ENCODE assay signal across 16 mouse cellular contexts in genomic region chr4:98598546-98598971, GRCm38 (mm10).
A peak's percentile ranks its signal among the peaks of the same experiment; 100 is the strongest.
DNase-seq lines count a peak whose midpoint lies in the region; ATAC-seq lines count a peak whose summit lies in the region.
"Had no signal": no experiment of that assay in that cellular context is flagged by ENCODE, and none has a peak within 500 bp of the region (broad histone marks: within the 10 kb centered on the region; RNA-seq: fewer than 3 reads in every experiment).

No protein-coding gene starts in this region.

- no peaks in the 10 kb centered on the region for H3K27me3 ChIP-seq in forebrain, embryonic 13.5 days
- H3K27me3 ChIP-seq in forebrain, embryonic 11.5 days (ENCODE audit: control insufficient read depth, insufficient read depth, low read length), result no peaks in the 10 kb centered on the region
- H3K27me3 ChIP-seq in neural tube, embryonic 11.5 days (ENCODE audit: control insufficient read depth, insufficient read depth, low read length), result no peaks in the 10 kb centered on the region
- H3K27me3 ChIP-seq in limb, embryonic 13.5 days, result no peaks in the 10 kb centered on the region
- H3K27me3 ChIP-seq: heart, embryonic 15.5 days; liver, embryonic 13.5 days had no signal

- no peak overlapping the region for H3K9ac ChIP-seq in forebrain, embryonic 13.5 days
- no peak overlapping the region for H3K9ac ChIP-seq in forebrain, embryonic 11.5 days (ENCODE audit: low read length)
- no peak overlapping the region for H3K9ac ChIP-seq in neural tube, embryonic 11.5 days (ENCODE audit: low read length)
- no peak overlapping the region for H3K9ac ChIP-seq in limb, embryonic 13.5 days
- H3K9ac ChIP-seq: forebrain, postnatal 0 days; heart, embryonic 15.5 days; liver, embryonic 13.5 days had no signal

- H3K4me2 ChIP-seq in forebrain, embryonic 13.5 days, result no peak overlapping the region
- H3K4me2 ChIP-seq in forebrain, embryonic 11.5 days (ENCODE audit: low read depth, low read length, severe bottlenecking), result no peak overlapping the region
- H3K4me2 ChIP-seq in neural tube, embryonic 11.5 days (ENCODE audit: low read depth), result no peak overlapping the region
- H3K4me2 ChIP-seq in limb, embryonic 13.5 days (replicated peaks), result no peak overlapping the region
- H3K4me2 ChIP-seq: heart, embryonic 15.5 days; liver, embryonic 13.5 days had no signal

- ATAC-seq in forebrain, embryonic 13.5 days, result 0 out of 2 replicates have a peak, but pooled peaks have one; percentile 19
- ATAC-seq in forebrain, embryonic 11.5 days (replicated peaks; ENCODE audit: low FRiP score), result no peak
- ATAC-seq in neural tube, embryonic 11.5 days (ENCODE audit: insufficient read depth, low FRiP score, low TSS enrichment), result peak; percentile 74
- peak; percentile 87 for ATAC-seq in limb, embryonic 13.5 days (ENCODE audit: low FRiP score, low read depth)
- ATAC-seq: forebrain, postnatal 0 days; inflammation-experienced regulatory T-cells, adult 6 months had no signal

- H3K4me3 ChIP-seq in forebrain, embryonic 13.5 days, result no peak overlapping the region
- no peak overlapping the region for H3K4me3 ChIP-seq in forebrain, embryonic 11.5 days (ENCODE audit: low read depth, low read length)
- no peak overlapping the region for H3K4me3 ChIP-seq in neural tube, embryonic 11.5 days (ENCODE audit: low read depth, low read length)
- no peak overlapping the region for H3K4me3 ChIP-seq in limb, embryonic 13.5 days
- H3K4me3 ChIP-seq: heart, embryonic 15.5 days; liver, embryonic 13.5 days had no signal

- H3K36me3 ChIP-seq in forebrain, embryonic 13.5 days (ENCODE audit: poor library complexity, severe bottlenecking), result no peaks in the 10 kb centered on the region
- H3K36me3 ChIP-seq in forebrain, embryonic 11.5 days (ENCODE audit: control insufficient read depth, insufficient read depth, low read length), result no peaks in the 10 kb centered on the region
- no peaks in the 10 kb centered on the region for H3K36me3 ChIP-seq in neural tube, embryonic 11.5 days (ENCODE audit: control insufficient read depth, insufficient read depth, low read length)
- H3K36me3 ChIP-seq in limb, embryonic 13.5 days, result no peaks in the 10 kb centered on the region
- H3K36me3 ChIP-seq: heart, embryonic 15.5 days; liver, embryonic 13.5 days had no signal

- no peaks in the 10 kb centered on the region for H3K9me3 ChIP-seq in forebrain, embryonic 13.5 days (replicated peaks)
- no peaks in the 10 kb centered on the region for H3K9me3 ChIP-seq in forebrain, embryonic 11.5 days (ENCODE audit: control insufficient read depth, low read length)
- no peaks in the 10 kb centered on the region for H3K9me3 ChIP-seq in neural tube, embryonic 11.5 days (ENCODE audit: control insufficient read depth, low read length)
- no peaks in the 10 kb centered on the region for H3K9me3 ChIP-seq in limb, embryonic 13.5 days
- H3K9me3 ChIP-seq: heart, embryonic 15.5 days; liver, embryonic 13.5 days had no signal

- WGBS in forebrain, embryonic 13.5 days, result 74% methylated on average over 1 of the region's 1 CpGs
- 86% methylated on average over 1 of the region's 1 CpGs for WGBS in forebrain, embryonic 11.5 days
- 38% methylated on average over 1 of the region's 1 CpGs for WGBS in neural tube, embryonic 11.5 days
- WGBS in limb, embryonic 13.5 days, result 19% methylated on average over 1 of the region's 1 CpGs

- H3K27ac ChIP-seq in forebrain, embryonic 13.5 days, result no peak overlapping the region
- H3K27ac ChIP-seq in forebrain, embryonic 11.5 days (ENCODE audit: low read depth, low read length), result no peak overlapping the region
- H3K27ac ChIP-seq in neural tube, embryonic 11.5 days (ENCODE audit: low read depth, low read length), result no peak overlapping the region
- peak overlapping the region; percentile 48; the same call in 1 of the 2 replicates for H3K27ac ChIP-seq in limb, embryonic 13.5 days
- H3K27ac ChIP-seq: heart, embryonic 15.5 days; liver, embryonic 13.5 days had no signal

- H3K4me1 ChIP-seq in forebrain, embryonic 13.5 days, result peaks cover 21% of the 10 kb centered on the region
- H3K4me1 ChIP-seq in forebrain, embryonic 11.5 days (replicated peaks; ENCODE audit: control insufficient read depth, insufficient read depth, low read length), result no peaks in the 10 kb centered on the region
- H3K4me1 ChIP-seq in neural tube, embryonic 11.5 days (ENCODE audit: control insufficient read depth, insufficient read depth, low read length), result no peaks in the 10 kb centered on the region; the same call in 1 of the 2 replicates
- H3K4me1 ChIP-seq in limb, embryonic 13.5 days, result peaks cover 48% of the 10 kb centered on the region
- H3K4me1 ChIP-seq: liver, embryonic 13.5 days had no signal

- no peak for DNase-seq in forebrain, embryonic 11.5 days (ENCODE audit: low spot score)
- peak; percentile 32 for DNase-seq in neural tube, embryonic 11.5 days (ENCODE audit: low spot score)
- no peak for DNase-seq in neural tube, embryonic 10.5 days (ENCODE audit: extremely low spot score, low spot score)
- peak; percentile 49 for DNase-seq in skeletal muscle tissue, adult 2 months (ENCODE audit: low read depth, low spot score)
- no peak for DNase-seq in left cerebral cortex, postnatal 36 days (ENCODE audit: low spot score in 2 of 2)
- DNase-seq in left cerebral cortex, postnatal 4 days, result no peak
- DNase-seq: adrenal gland, postnatal 14 days; forebrain, postnatal 0 days; kidney, postnatal 14 days; liver, embryonic 13.5 days; lung, postnatal 14 days; spleen, adult 18-20 months had no signal

- intact Hi-C loops in left cerebral cortex, postnatal 36 days (cut with DNase I), result no loop called here
- intact Hi-C loops in left cerebral cortex, postnatal 4 days (cut with DNase I), result no loop called here

Comparison
In these comparisons a context has a peak if more than half of its experiments do, and no peak if none do; other contexts are left out.
1. DNase-seq: peak in neural tube, embryonic 11.5 days (single experiment) and skeletal muscle tissue, adult 2 months (single experiment); none in forebrain, embryonic 11.5 days (single experiment), neural tube, embryonic 10.5 days (single experiment), left cerebral cortex, postnatal 36 days (0 of 2) and left cerebral cortex, postnatal 4 days (single experiment).